Mouse (Mus musculus): ENCODE measurements around the gene Vmn1r193. TPM values are rescaled to one million over a fixed set of nuclear protein-coding genes. Genes with fewer than 3 reads are reported as not detected.
"Not testable (repeated sequence)": the region's sequence is repeated elsewhere in the genome, so short reads cannot be mapped to it uniquely, and the experiment has no call there.

Vmn1r193 gene
- not detected in 2 replicates for polyA plus RNA-seq (2015; fragmentation: Nextera tagmentation; extraction: Ambion mirVana)

GRCm38 (mm10) chr13:22223060-22223459 is at the start of gene Vmn1r193:
Gene Vmn1r193, minus strand, starts transcription at chr13:22223160.
- H3K4me1 ChIP-seq (ENCODE audit: insufficient read depth, low read depth, low read length); ATAC-seq; H3K9ac ChIP-seq (replicated peaks; ENCODE audit: low read depth); H3K4me2 ChIP-seq (replicated peaks; ENCODE audit: low read depth, low read length); H3K27me3 ChIP-seq (replicated peaks; ENCODE audit: insufficient read depth, low read length); H3K36me3 ChIP-seq (ENCODE audit: insufficient read depth, low read length); H3K4me3 ChIP-seq (ENCODE audit: low read depth, low read length); DNase-seq (ENCODE audit: low spot score); H3K9me3 ChIP-seq (ENCODE audit: low read length); H3K27ac ChIP-seq (ENCODE audit: low read length): not testable (repeated sequence)
- 57% methylated on average over 1 of the region's 1 CpGs for WGBS

GRCm38 (mm10) chr13:22271721-22272120 is 48.8 kb upstream of the Vmn1r193 start:
- 50% methylated on average over 2 of the region's 2 CpGs for WGBS

GRCm38 (mm10) chr13:22270222-22270621 is 47.3 kb upstream of the Vmn1r193 start, which contains the start of gene Vmn1r195:
Gene Vmn1r195, plus strand, starts transcription at chr13:22270522.
- not testable (repeated sequence) for H3K27me3 ChIP-seq (replicated peaks; ENCODE audit: insufficient read depth, low read length); DNase-seq (ENCODE audit: low spot score); ATAC-seq; H3K4me1 ChIP-seq (ENCODE audit: insufficient read depth, low read depth, low read length); H3K9ac ChIP-seq (replicated peaks; ENCODE audit: low read depth); H3K27ac ChIP-seq (ENCODE audit: low read length); H3K36me3 ChIP-seq (ENCODE audit: insufficient read depth, low read length); H3K4me3 ChIP-seq (ENCODE audit: low read depth, low read length); H3K4me2 ChIP-seq (replicated peaks; ENCODE audit: low read depth, low read length); H3K9me3 ChIP-seq (ENCODE audit: low read length)
- 95% methylated on average over 1 of the region's 1 CpGs for WGBS

More at GRCm38 (mm10) chr13:22271721-22272120, 48.8 kb upstream of the Vmn1r193 start:
- Histone ChIP-seq H3K4me2 (replicated peaks; ENCODE audit: low read depth, low read length) (no peak overlapping the region), H3K36me3 (ENCODE audit: insufficient read depth, low read length) (no peaks in the 10 kb centered on the region), H3K27me3 (replicated peaks; ENCODE audit: insufficient read depth, low read length) (no peaks in the 10 kb centered on the region), H3K4me1 (ENCODE audit: insufficient read depth, low read depth, low read length) (no peaks in the 10 kb centered on the region), H3K9me3 (ENCODE audit: low read length) (no peaks in the 10 kb centered on the region), H3K4me3 (ENCODE audit: low read depth, low read length) (no peak overlapping the region), H3K9ac (replicated peaks; ENCODE audit: low read depth) (no peak overlapping the region), H3K27ac (ENCODE audit: low read length) (no peak overlapping the region)
- DNase-seq (ENCODE audit: low spot score) (no peak), ATAC-seq (no peak)
- TF ChIP-seq EP300 (IDR thresholded peaks at IDR 0.05) (no peak), CTCF (IDR thresholded peaks at IDR 0.05) (no peak)

- Histone ChIP-seq H3K27ac (ENCODE audit: low read length) (no peak within 1 kb of the TSS), H3K4me3 (ENCODE audit: low read depth, low read length) (no peak within 1 kb of the TSS), H3K9me3 (ENCODE audit: low read length) (no peaks in the 10 kb centered on the region), H3K9ac (replicated peaks; ENCODE audit: low read depth) (no peak within 1 kb of the TSS), H3K27me3 (replicated peaks; ENCODE audit: insufficient read depth, low read length) (no peaks in the 10 kb centered on the region), H3K4me2 (replicated peaks; ENCODE audit: low read depth, low read length) (no peak within 1 kb of the TSS), H3K4me1 (ENCODE audit: insufficient read depth, low read depth, low read length) (no peaks in the 10 kb centered on the region), H3K36me3 (ENCODE audit: insufficient read depth, low read length) (no peaks in the 10 kb centered on the region)
- no peak for TF ChIP-seq EP300 (IDR thresholded peaks at IDR 0.05)
- WGBS, result 25% methylated on average over 1 of the region's 1 CpGs
- DNase-seq (ENCODE audit: low spot score) (no peak), ATAC-seq (no peak)
Measured at GRCm38 (mm10) chr13:22243915-22244314, 21.0 kb upstream of the Vmn1r193 start, which contains the start of gene Vmn1r194. Gene Vmn1r194, plus strand, starts transcription at chr13:22244215.

- not testable (repeated sequence) for H3K9ac ChIP-seq (replicated peaks; ENCODE audit: low read depth); H3K36me3 ChIP-seq (ENCODE audit: insufficient read depth, low read length); H3K4me3 ChIP-seq (ENCODE audit: low read depth, low read length); H3K4me1 ChIP-seq (ENCODE audit: insufficient read depth, low read depth, low read length); H3K4me2 ChIP-seq (replicated peaks; ENCODE audit: low read depth, low read length); H3K27ac ChIP-seq (ENCODE audit: low read length); H3K9me3 ChIP-seq (ENCODE audit: low read length); H3K27me3 ChIP-seq (replicated peaks; ENCODE audit: insufficient read depth, low read length); ATAC-seq; DNase-seq (ENCODE audit: low spot score)
- 83% methylated on average over 3 of the region's 3 CpGs for WGBS
Measured at GRCm38 (mm10) chr13:22192756-22193155, 30.2 kb downstream of the Vmn1r193 start.

GRCm38 (mm10) chr13:22191041-22191440 is 31.9 kb downstream of the Vmn1r193 start, which contains the start of gene Vmn1r192:
Gene Vmn1r192, minus strand, starts transcription at chr13:22191141.
- no peak within 1 kb of the TSS for H3K4me3 ChIP-seq (ENCODE audit: low read depth, low read length)
- no peaks in the 10 kb centered on the region for H3K9me3 ChIP-seq (ENCODE audit: low read length)
- no peak within 1 kb of the TSS for H3K9ac ChIP-seq (replicated peaks; ENCODE audit: low read depth)
- no peaks in the 10 kb centered on the region for H3K27me3 ChIP-seq (replicated peaks; ENCODE audit: insufficient read depth, low read length)
- TF ChIP-seq CTCF (IDR thresholded peaks at IDR 0.05) (no peak), EP300 (IDR thresholded peaks at IDR 0.05) (no peak)
- H3K36me3 ChIP-seq (ENCODE audit: insufficient read depth, low read length), result no peaks in the 10 kb centered on the region
- no peak within 1 kb of the TSS for H3K4me2 ChIP-seq (replicated peaks; ENCODE audit: low read depth, low read length)
- no peak within 1 kb of the TSS for H3K27ac ChIP-seq (ENCODE audit: low read length)
- ATAC-seq (no peak), DNase-seq (ENCODE audit: low spot score) (no peak)
- no peaks in the 10 kb centered on the region for H3K4me1 ChIP-seq (ENCODE audit: insufficient read depth, low read depth, low read length)

- H3K9ac ChIP-seq (replicated peaks; ENCODE audit: low read depth), result no peak overlapping the region
- 73% methylated on average over 2 of the region's 2 CpGs for WGBS
- H3K4me1 ChIP-seq (ENCODE audit: insufficient read depth, low read depth, low read length), result no peaks in the 10 kb centered on the region
Measured at GRCm38 (mm10) chr13:22190385-22190784, 32.6 kb downstream of the Vmn1r193 start.

More at GRCm38 (mm10) chr13:22190385-22190784, 32.6 kb downstream of the Vmn1r193 start:
- Histone ChIP-seq H3K4me2 (replicated peaks; ENCODE audit: low read depth, low read length) (no peak overlapping the region), H3K9me3 (ENCODE audit: low read length) (no peaks in the 10 kb centered on the region), H3K27me3 (replicated peaks; ENCODE audit: insufficient read depth, low read length) (no peaks in the 10 kb centered on the region), H3K4me3 (ENCODE audit: low read depth, low read length) (no peak overlapping the region), H3K36me3 (ENCODE audit: insufficient read depth, low read length) (no peaks in the 10 kb centered on the region), H3K27ac (ENCODE audit: low read length) (no peak overlapping the region)
- DNase-seq (ENCODE audit: low spot score) (no peak), ATAC-seq (no peak)
- TF ChIP-seq CTCF (IDR thresholded peaks at IDR 0.05) (no peak), EP300 (IDR thresholded peaks at IDR 0.05) (no peak)
